8 mouse cellular contexts compared by ENCODE assay signal in the genomic region with DNA sequence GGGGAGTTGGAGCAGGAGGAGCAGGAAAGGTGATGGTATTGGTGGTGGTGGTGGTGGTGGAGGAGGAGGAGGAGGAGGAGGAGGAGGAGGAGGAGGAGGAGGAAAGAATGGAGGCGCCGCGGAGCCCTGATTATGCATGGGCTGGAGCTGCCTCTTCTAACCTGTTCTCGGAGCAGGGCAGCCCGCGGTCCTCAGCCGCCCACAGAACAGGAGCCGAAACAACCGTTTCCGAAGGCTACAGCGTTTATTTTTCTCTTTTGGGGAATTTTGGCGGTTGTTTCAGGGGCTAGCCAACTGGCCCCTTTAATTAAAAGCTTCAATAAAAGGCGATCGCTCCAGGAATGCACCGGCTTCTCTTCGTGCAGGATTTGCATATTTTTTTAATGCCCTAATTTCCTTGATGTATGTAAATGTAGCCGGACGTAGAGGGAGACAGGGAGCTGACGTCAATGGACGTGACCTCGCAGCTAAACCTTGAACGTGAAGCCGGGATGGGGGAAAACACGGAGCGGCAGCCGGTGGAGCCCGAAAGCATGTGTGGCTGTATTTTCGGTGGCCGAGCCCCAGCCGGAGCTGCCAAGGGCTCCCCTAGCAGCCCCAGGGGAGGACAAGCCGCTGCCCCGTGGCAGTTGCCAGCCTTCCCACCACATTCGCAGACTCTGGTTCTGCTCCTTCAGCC.
DNase-seq lines count a peak whose midpoint lies in the region; ATAC-seq and TF ChIP-seq lines count a peak whose summit lies in the region.

No protein-coding gene starts in this region.

- WGBS in hindbrain, embryonic 15.5 days = under 1% methylated on average over 31 of the region's 33 CpGs
- WGBS in neural tube, embryonic 12.5 days = under 1% methylated on average over 33 of the region's 33 CpGs
- WGBS in lung, adult 2 months = 2% methylated on average over 33 of the region's 33 CpGs

- TF ChIP-seq CTCF in E14TG2a.4 (conservative IDR thresholded peaks at IDR 0.05; ENCODE audit: low read length) = no peak
- no peak for TF ChIP-seq CTCF in Patski (IDR thresholded peaks at IDR 0.05)
- TF ChIP-seq CTCF in lung, adult 2 months (IDR thresholded peaks at IDR 0.05; ENCODE audit: insufficient read depth, low read length) = no peak

- in situ Hi-C loops in Patski (cut with MboI; ENCODE audit: low pct_unique_long_range_greater_than_20kb) = loop anchor here (10.0 kb wide), 1 partner anchor 495 kb away; a partner anchor contains a TSS

- H3K9ac ChIP-seq in hindbrain, embryonic 15.5 days = peak overlapping the region; percentile 99
- peak overlapping the region; percentile 100 for H3K9ac ChIP-seq in neural tube, embryonic 12.5 days

- H3K27me3 ChIP-seq in E14TG2a.4 (ENCODE audit: insufficient read depth, low read length) (peaks cover 72% of the 10 kb centered on the region), Patski (peaks cover 28% of the 10 kb centered on the region)
- no peaks in the 10 kb centered on the region for H3K27me3 ChIP-seq in hindbrain, embryonic 15.5 days
- no peaks in the 10 kb centered on the region for H3K27me3 ChIP-seq in neural tube, embryonic 12.5 days (replicated peaks)

- POLR2A ChIA-PET in Patski (lab: Charles Lee) = interaction anchor here (0.6 kb wide), 1 partner anchor 18 kb away, joined by 6 read pairs; no protein-coding TSS in a partner anchor

- TF ChIP-seq POLR2A in lung, adult 2 months (IDR thresholded peaks at IDR 0.05; ENCODE audit: borderline replicate concordance, extremely low read depth, low read depth, low read length) = no peak

- peaks cover 52% of the 10 kb centered on the region for H3K4me1 ChIP-seq in E14TG2a.4 (replicated peaks; ENCODE audit: low read depth, low read length)
- no peaks in the 10 kb centered on the region for H3K4me1 ChIP-seq in hindbrain, embryonic 15.5 days (replicated peaks)
- no peaks in the 10 kb centered on the region for H3K4me1 ChIP-seq in neural tube, embryonic 12.5 days
- peaks cover 3% of the 10 kb centered on the region; the same call in 1 of the 2 replicates for H3K4me1 ChIP-seq in lung, adult 2 months (ENCODE audit: control insufficient read depth, insufficient read depth, low read length)

- peak overlapping the region; percentile 100 for H3K27ac ChIP-seq in hindbrain, embryonic 15.5 days (replicated peaks)
- peak overlapping the region; percentile 100 for H3K27ac ChIP-seq in neural tube, embryonic 12.5 days

- no peak for DNase-seq in Patski (ENCODE audit: low read depth, low spot score)
- peak; percentile 72 for DNase-seq in embryo, embryonic 9.5 days (ENCODE audit: extremely low spot score)
- DNase-seq in layer of hippocampus, postnatal 25 days (ENCODE audit: extremely low spot score in 1 of 2, low spot score in 1 of 2) = peak; percentile 60 to 68
- DNase-seq in spleen, adult 12 weeks (ENCODE audit: low spot score) = no peak
- DNase-seq in lung, adult 2 months = no peak

- CTCF ChIA-PET in Patski (lab: Charles Lee) = no interaction called here

- no peaks in the 10 kb centered on the region for H3K36me3 ChIP-seq in E14TG2a.4 (ENCODE audit: insufficient read depth, low read length)
- H3K36me3 ChIP-seq in hindbrain, embryonic 15.5 days = no peaks in the 10 kb centered on the region
- peaks cover 11% of the 10 kb centered on the region; the same call in 1 of the 2 replicates for H3K36me3 ChIP-seq in neural tube, embryonic 12.5 days

- peak overlapping the region; percentile 78 for H3K4me2 ChIP-seq in hindbrain, embryonic 15.5 days
- H3K4me2 ChIP-seq in neural tube, embryonic 12.5 days (replicated peaks) = peak overlapping the region; percentile 72

- no peaks in the 10 kb centered on the region for H3K9me3 ChIP-seq in E14TG2a.4 (ENCODE audit: low read length)
- H3K9me3 ChIP-seq in hindbrain, embryonic 15.5 days = no peaks in the 10 kb centered on the region
- H3K9me3 ChIP-seq in neural tube, embryonic 12.5 days = no peaks in the 10 kb centered on the region

- ATAC-seq in Patski = peak; percentile 49
- ATAC-seq in hindbrain, embryonic 15.5 days (ENCODE audit: low FRiP score, low read depth) = peak; percentile 31
- ATAC-seq in neural tube, embryonic 12.5 days (ENCODE audit: low FRiP score, low read depth) = peak; percentile 8

- H3K4me3 ChIP-seq in E14TG2a.4 (replicated peaks; ENCODE audit: low read length) = peak overlapping the region; percentile 86
- H3K4me3 ChIP-seq in hindbrain, embryonic 15.5 days = peak overlapping the region; percentile 77
- peak overlapping the region; percentile 90 for H3K4me3 ChIP-seq in neural tube, embryonic 12.5 days
- H3K4me3 ChIP-seq in lung, adult 2 months (replicated peaks; ENCODE audit: extremely low read depth, low read depth, low read length) = no peak overlapping the region

Comparison
In these comparisons a context has a peak if more than half of its experiments do, and no peak if none do; other contexts are left out.
1. DNase-seq: peak in embryo, embryonic 9.5 days (single experiment) and layer of hippocampus, postnatal 25 days (2 of 2); none in Patski (single experiment), spleen, adult 12 weeks (single experiment) and lung, adult 2 months (single experiment).
2. Peak in every context shown above with its lines, with median percentiles within 50 percentile points of each other: ATAC-seq.